Mouse (Mus musculus) CD4-positive, CD25-positive, alpha-beta regulatory T cell, adult 9 weeks (primary cell): ENCODE data around the gene Frmd6. TPM values are rescaled to one million over a fixed set of nuclear protein-coding genes. Genes with fewer than 3 reads are reported as not detected.

Experiments
- polyA plus RNA-seq: library from polyadenylated mRNA; unstranded; fragments of 100-300 nt; shearing (Covaris generic); gene quantifications from one replicate; pipeline ENCODE4 v1.2.1, GENCODE M21; 2017

Frmd6 gene
- 42.5 TPM for polyA plus RNA-seq

DNA sequence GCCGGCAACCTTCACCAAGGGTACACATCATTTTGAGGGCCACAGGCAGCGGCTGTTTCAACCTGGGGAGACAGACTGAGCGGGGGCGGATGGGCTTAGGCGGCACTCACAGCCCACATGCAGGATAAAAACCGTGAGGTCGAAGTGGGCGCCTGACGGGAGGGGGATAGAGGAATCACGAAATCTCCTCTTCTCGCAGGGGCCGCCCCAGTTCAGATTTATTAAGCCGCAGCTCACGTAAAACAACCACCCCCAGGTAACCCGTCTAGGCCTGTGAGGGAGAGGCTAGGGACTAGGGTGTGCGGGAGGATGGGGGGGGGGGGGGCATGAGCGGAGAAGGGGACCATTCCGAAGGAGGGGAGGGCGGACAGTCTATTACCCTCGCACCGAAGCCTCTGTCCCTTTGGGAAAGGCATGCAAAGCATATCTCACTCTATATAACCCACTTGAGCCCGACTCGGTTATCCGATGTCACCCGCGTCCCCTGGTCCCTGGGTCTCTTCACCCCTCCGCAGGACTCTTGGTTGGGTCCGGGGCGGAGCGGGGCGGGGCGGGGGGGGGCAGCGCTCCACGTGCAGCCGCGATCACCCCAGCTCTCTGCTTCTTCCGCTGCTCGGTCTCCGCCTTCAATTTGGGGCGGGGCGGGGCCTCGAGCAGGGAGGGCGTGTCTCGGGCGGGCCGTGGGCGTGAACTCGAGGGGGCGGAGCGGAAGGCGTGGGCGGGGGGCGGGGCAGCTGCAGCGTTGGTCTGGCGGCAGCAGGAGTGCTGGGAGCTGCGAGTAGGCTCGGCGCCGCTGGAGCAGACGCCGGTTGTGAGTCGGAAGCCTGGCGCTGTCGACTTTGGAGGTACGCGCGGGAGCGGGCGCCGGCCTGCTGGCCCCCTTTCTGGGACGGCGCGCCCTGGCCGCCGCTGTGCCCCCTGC, at the start of gene Frmd6:
TSS of gene Frmd6 (plus strand) at position 786 of the 922 bp plus-strand sequence.

GRCm38 (mm10) chr12:70937571-70938384, 112.5 kb downstream of the Frmd6 start, which contains the start of gene Actr10:
Actr10 (plus strand) TSS chr12:70937857.

Other genes starting within 250 kb of the Frmd6 start
- 384 TPM for gene Actr10, start 112.3 kb downstream of the Frmd6 start, polyA plus RNA-seq
- gene Psma3, start 149.1 kb downstream of the Frmd6 start, polyA plus RNA-seq: 443 TPM
- gene Arid4a, start 190.5 kb downstream of the Frmd6 start, polyA plus RNA-seq: 175 TPM